Mouse (Mus musculus): ENCODE results near the gene Zbtb16. TPM values are rescaled to one million over a fixed set of nuclear protein-coding genes. Genes with fewer than 3 reads are reported as not detected.

Zbtb16 gene
- total RNA-seq, 2 experiments from 2014 or later = 103 TPM

- DNase-seq (ENCODE audit: extremely low spot score in 1 of 2, low spot score in 1 of 2) = no peak
These were observed 102.0 kb downstream of the Zbtb16 start for GRCm38 (mm10) chr9:48733817-48734544.

- no peak for DNase-seq (ENCODE audit: extremely low spot score in 1 of 2, low spot score in 1 of 2)
These were observed 102.9 kb downstream of the Zbtb16 start for GRCm38 (mm10) chr9:48733083-48733482.

- DNase-seq (ENCODE audit: extremely low spot score in 1 of 2, low spot score in 1 of 2) = no peak
These were observed 104.1 kb downstream of the Zbtb16 start for GRCm38 (mm10) chr9:48731651-48732536.

GRCm38 (mm10) chr9:48730446-48730979, 105.5 kb downstream of the Zbtb16 start:
- DNase-seq (ENCODE audit: extremely low spot score in 1 of 2, low spot score in 1 of 2) = no peak

- no peak for DNase-seq (ENCODE audit: extremely low spot score in 1 of 2, low spot score in 1 of 2)
These were observed 106.6 kb downstream of the Zbtb16 start for GRCm38 (mm10) chr9:48729471-48729870.

- DNase-seq (ENCODE audit: extremely low spot score in 1 of 2, low spot score in 1 of 2) = no peak
These were observed 107.3 kb downstream of the Zbtb16 start for GRCm38 (mm10) chr9:48728731-48729123.

GRCm38 (mm10) chr9:48728083-48728730, 107.8 kb downstream of the Zbtb16 start:
- DNase-seq (ENCODE audit: extremely low spot score in 1 of 2, low spot score in 1 of 2) = no peak

- no peak for DNase-seq (ENCODE audit: extremely low spot score in 1 of 2, low spot score in 1 of 2)
These were observed 109.7 kb downstream of the Zbtb16 start for GRCm38 (mm10) chr9:48726341-48726740.

- no peak for DNase-seq (ENCODE audit: extremely low spot score in 1 of 2, low spot score in 1 of 2)
These were observed 110.1 kb downstream of the Zbtb16 start for GRCm38 (mm10) chr9:48725918-48726317.

GRCm38 (mm10) chr9:48725161-48725560, 110.9 kb downstream of the Zbtb16 start:
- no peak for DNase-seq (ENCODE audit: extremely low spot score in 1 of 2, low spot score in 1 of 2)

GRCm38 (mm10) chr9:48724733-48725132, 111.3 kb downstream of the Zbtb16 start:
- DNase-seq (ENCODE audit: extremely low spot score in 1 of 2, low spot score in 1 of 2) = no peak

GRCm38 (mm10) chr9:48723511-48724304, 112.3 kb downstream of the Zbtb16 start:
- peak in 1 of 2 experiments; percentile 44 for DNase-seq (ENCODE audit: extremely low spot score in 1 of 2, low spot score in 1 of 2)

- no peak for DNase-seq (ENCODE audit: extremely low spot score in 1 of 2, low spot score in 1 of 2)
These were observed 113.0 kb downstream of the Zbtb16 start for GRCm38 (mm10) chr9:48723025-48723424.

- no peak for DNase-seq (ENCODE audit: extremely low spot score in 1 of 2, low spot score in 1 of 2)
These were observed 113.6 kb downstream of the Zbtb16 start for GRCm38 (mm10) chr9:48722261-48722920.

GRCm38 (mm10) chr9:48721655-48722054, 114.4 kb downstream of the Zbtb16 start:
- no peak for DNase-seq (ENCODE audit: extremely low spot score in 1 of 2, low spot score in 1 of 2)

GRCm38 (mm10) chr9:48721172-48721571, 114.8 kb downstream of the Zbtb16 start:
- DNase-seq (ENCODE audit: extremely low spot score in 1 of 2, low spot score in 1 of 2) = no peak

- no peak for DNase-seq (ENCODE audit: extremely low spot score in 1 of 2, low spot score in 1 of 2)
These were observed 115.6 kb downstream of the Zbtb16 start for GRCm38 (mm10) chr9:48720251-48720963.

GRCm38 (mm10) chr9:48719619-48720018, 116.4 kb downstream of the Zbtb16 start:
- DNase-seq (ENCODE audit: extremely low spot score in 1 of 2, low spot score in 1 of 2) = no peak

GRCm38 (mm10) chr9:48716549-48716948, 119.5 kb downstream of the Zbtb16 start:
- DNase-seq (ENCODE audit: extremely low spot score in 1 of 2, low spot score in 1 of 2) = no peak
